Mouse (Mus musculus) heart, embryonic 12.5 days (tissue): ENCODE results near the gene Prr12. TPM values are rescaled to one million over a fixed set of nuclear protein-coding genes. Genes with fewer than 3 reads are reported as not detected.
"Not testable (repeated sequence)": the region's sequence is repeated elsewhere in the genome, so short reads cannot be mapped to it uniquely, and the experiment has no call there.

Source experiments
- ATAC-seq: fragments of 200-750 bp; cut with Nextera tagmentation; 2 replicates; pipeline ENCODE4 v1.8.0; 2017; ENCODE audit warnings: moderate TSS enrichment, moderate library complexity; ENCODE audit not compliant: insufficient number of reproducible peaks, low FRiP score
- H3K27ac ChIP-seq: fragments of 300-500 bp; sonication (generic); 2 replicates; pipeline ENCODE4 v1.5.1; 2016; ENCODE audit warnings: mild to moderate bottlenecking, moderate library complexity; ENCODE audit not compliant: poor library complexity, severe bottlenecking
- H3K27me3 ChIP-seq: fragments of 300-500 bp; sonication (generic); replicated peaks from 2 replicates; pipeline ENCODE4 v1.6.1; 2016; ENCODE audit warnings: mild to moderate bottlenecking, moderate library complexity
- H3K36me3 ChIP-seq: fragments of 300-500 bp; sonication (generic); 2 replicates; pipeline ENCODE4 v1.6.1; 2016; ENCODE audit warnings: mild to moderate bottlenecking, moderate library complexity
- H3K4me1 ChIP-seq: fragments of 300-500 bp; sonication (generic); replicated peaks from 2 replicates; pipeline ENCODE4 v1.6.1; 2016; ENCODE audit warnings: mild to moderate bottlenecking
- H3K4me2 ChIP-seq: fragments of 300-500 bp; sonication (generic); 2 replicates; pipeline ENCODE4 v1.6.1; 2016; ENCODE audit warnings: mild to moderate bottlenecking, moderate library complexity
- H3K4me3 ChIP-seq: fragments of 300-500 bp; sonication (generic); 2 replicates; pipeline ENCODE4 v1.5.1; 2016; ENCODE audit warnings: mild to moderate bottlenecking
- H3K9ac ChIP-seq: fragments of 300-500 bp; sonication (generic); 2 replicates; pipeline ENCODE4 v1.6.1; 2016; ENCODE audit warnings: mild to moderate bottlenecking, moderate library complexity
- H3K9me3 ChIP-seq: fragments of 300-500 bp; sonication (generic); replicated peaks from 2 replicates; pipeline ENCODE4 v1.6.1; 2016; ENCODE audit warnings: mild to moderate bottlenecking, moderate library complexity
- WGBS: fragments of 180-500 bp; shearing (Covaris S2); methylation state at CpG from one replicate; pipeline ENCODE4 v1.1.7; 2016; 5-methylcytosine and 5-hydroxymethylcytosine counted together
- polyA plus RNA-seq: library from polyadenylated mRNA; unstranded; fragments of >200 nt; fragmentation: Nextera tagmentation; extraction: Ambion mirVana; gene quantifications from 2 replicates; pipeline ENCODE4 v1.2.1, GENCODE M21; 2016

The Prr12 gene
- polyA plus RNA-seq, 1 experiment from 2014 or later: 7.1 TPM

DNA sequence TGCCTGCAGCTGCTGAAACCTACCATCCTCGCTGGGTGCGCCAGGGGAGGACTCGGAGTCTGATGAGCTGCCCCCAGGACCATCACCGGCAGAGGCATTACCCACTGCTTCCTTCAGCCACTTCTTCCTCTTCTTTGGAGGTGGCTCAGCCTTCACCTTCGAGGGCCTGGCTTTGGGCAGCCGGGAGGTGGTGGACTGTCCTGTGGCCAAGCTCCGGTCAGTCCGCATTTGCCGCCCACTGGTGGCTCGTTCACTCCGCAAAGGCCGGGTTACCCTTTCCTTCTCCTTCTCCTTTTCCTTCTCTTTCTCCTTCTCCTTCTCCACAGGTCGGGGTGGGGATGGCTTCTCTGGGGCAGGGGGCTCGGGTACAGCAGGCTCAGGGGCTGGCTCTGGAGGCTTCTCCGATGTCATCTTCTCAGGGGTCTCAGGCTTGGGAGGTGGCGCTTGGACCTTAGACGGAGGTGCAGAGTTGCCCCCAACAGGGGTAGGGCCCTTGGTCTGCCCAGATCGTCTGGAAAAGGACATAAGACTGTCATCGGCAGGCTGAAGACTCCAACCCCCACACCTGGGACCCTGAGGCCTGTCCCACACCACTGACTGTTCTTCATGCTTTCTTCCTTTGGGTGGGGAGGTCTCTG, 18.8 kb downstream of the Prr12 start:
- H3K36me3 ChIP-seq: peaks cover 99% of the 10 kb centered on the region
- no peak overlapping the region for H3K27ac ChIP-seq
- H3K27me3 ChIP-seq: no peaks in the 10 kb centered on the region
- no peak overlapping the region for H3K4me2 ChIP-seq
- no peak overlapping the region for H3K4me3 ChIP-seq
- no peaks in the 10 kb centered on the region for H3K9me3 ChIP-seq
- no peak for ATAC-seq
- 93% methylated on average over 19 of the region's 19 CpGs for WGBS
- no peak overlapping the region for H3K9ac ChIP-seq
- no peaks in the 10 kb centered on the region for H3K4me1 ChIP-seq

- Histone ChIP-seq H3K4me2 (no peak overlapping the region), H3K36me3 (peaks cover 95% of the 10 kb centered on the region), H3K9me3 (no peaks in the 10 kb centered on the region), H3K4me3 (no peak overlapping the region), H3K9ac (no peak overlapping the region), H3K27me3 (no peaks in the 10 kb centered on the region), H3K27ac (no peak overlapping the region), H3K4me1 (peaks cover 4% of the 10 kb centered on the region)
- ATAC-seq: no peak
- 93% methylated on average over 8 of the region's 8 CpGs for WGBS
These were observed 21.8 kb downstream of the Prr12 start for GRCm38 (mm10) chr7:45030857-45031256.

DNA sequence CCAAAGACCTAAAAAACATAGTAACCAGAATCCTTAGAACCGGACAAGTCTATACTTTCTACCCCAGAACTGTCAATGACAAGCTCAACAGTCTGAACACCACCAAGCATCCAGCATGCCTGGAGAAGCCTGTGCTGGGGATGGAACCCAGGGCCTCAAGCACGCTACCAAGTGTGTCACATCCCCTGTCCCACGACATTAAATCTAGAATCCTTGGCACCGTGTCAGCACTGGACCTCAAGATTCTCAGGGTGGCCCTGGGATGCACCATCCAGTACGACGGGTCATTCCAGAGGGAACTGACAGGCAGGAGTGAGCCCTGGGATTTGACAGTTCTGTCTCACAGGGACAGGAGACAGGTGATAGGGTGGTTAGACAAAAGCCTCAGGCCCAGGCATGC, 22.7 kb downstream of the Prr12 start:
- H3K9me3 ChIP-seq: no peaks in the 10 kb centered on the region
- ATAC-seq: no peak
- WGBS: 89% methylated on average over 6 of the region's 6 CpGs
- no peaks in the 10 kb centered on the region for H3K27me3 ChIP-seq
- H3K36me3 ChIP-seq: peaks cover 87% of the 10 kb centered on the region
- no peak overlapping the region for H3K4me2 ChIP-seq
- H3K27ac ChIP-seq: no peak overlapping the region
- H3K4me3 ChIP-seq: no peak overlapping the region
- no peak overlapping the region for H3K9ac ChIP-seq
- H3K4me1 ChIP-seq: peaks cover 4% of the 10 kb centered on the region

GRCm38 (mm10) chr7:45028351-45028750, 24.3 kb downstream of the Prr12 start:
- 0 out of 2 replicates have a peak, but pooled peaks have one; percentile 2 for ATAC-seq

GRCm38 (mm10) chr7:45027761-45028160, 24.9 kb downstream of the Prr12 start:
- 92% methylated on average over 9 of the region's 9 CpGs for WGBS
- no peak overlapping the region for H3K9ac ChIP-seq

More at GRCm38 (mm10) chr7:45028351-45028750, 24.3 kb downstream of the Prr12 start:
- Histone ChIP-seq H3K4me2 (no peak overlapping the region), H3K36me3 (peaks cover 70% of the 10 kb centered on the region), H3K27me3 (no peaks in the 10 kb centered on the region), H3K9me3 (no peaks in the 10 kb centered on the region), H3K4me3 (no peak overlapping the region), H3K27ac (no peak overlapping the region), H3K4me1 (peaks cover 4% of the 10 kb centered on the region), H3K9ac (no peak overlapping the region)
- WGBS: 92% methylated on average over 11 of the region's 11 CpGs

DNA sequence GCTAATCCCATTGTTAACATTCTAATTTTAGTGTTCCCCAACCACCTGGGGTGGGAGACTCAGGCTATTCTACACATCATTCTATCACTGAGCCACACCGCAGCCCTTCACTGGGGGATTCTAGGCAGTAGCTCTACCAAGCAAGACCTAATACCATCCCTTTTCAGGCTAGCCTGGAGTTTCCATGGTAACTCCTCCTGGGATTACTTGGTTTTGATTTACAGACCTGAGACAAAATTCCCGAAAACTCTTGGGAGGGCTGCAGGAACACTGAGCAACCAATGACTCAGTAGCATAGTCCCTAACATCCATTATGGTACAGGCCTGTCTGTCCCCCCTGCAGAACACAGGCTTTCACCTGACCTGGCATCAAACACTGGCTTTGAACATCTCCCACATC, 26.4 kb downstream of the Prr12 start:
- no peak overlapping the region for H3K4me3 ChIP-seq
- H3K9ac ChIP-seq: no peak overlapping the region
- H3K27me3 ChIP-seq: no peaks in the 10 kb centered on the region
- H3K9me3 ChIP-seq: no peaks in the 10 kb centered on the region
- 67% methylated on average over 2 of the region's 2 CpGs for WGBS
- H3K4me1 ChIP-seq: peaks cover 4% of the 10 kb centered on the region
- no peak overlapping the region for H3K27ac ChIP-seq
- no peak for ATAC-seq
- peaks cover 53% of the 10 kb centered on the region for H3K36me3 ChIP-seq
- no peak overlapping the region for H3K4me2 ChIP-seq

More at GRCm38 (mm10) chr7:45027761-45028160, 24.9 kb downstream of the Prr12 start:
- no peaks in the 10 kb centered on the region for H3K27me3 ChIP-seq
- no peak for ATAC-seq
- no peak overlapping the region for H3K4me2 ChIP-seq
- peaks cover 4% of the 10 kb centered on the region for H3K4me1 ChIP-seq
- no peak overlapping the region for H3K4me3 ChIP-seq
- H3K27ac ChIP-seq: no peak overlapping the region
- peaks cover 64% of the 10 kb centered on the region for H3K36me3 ChIP-seq
- no peaks in the 10 kb centered on the region for H3K9me3 ChIP-seq

DNA sequence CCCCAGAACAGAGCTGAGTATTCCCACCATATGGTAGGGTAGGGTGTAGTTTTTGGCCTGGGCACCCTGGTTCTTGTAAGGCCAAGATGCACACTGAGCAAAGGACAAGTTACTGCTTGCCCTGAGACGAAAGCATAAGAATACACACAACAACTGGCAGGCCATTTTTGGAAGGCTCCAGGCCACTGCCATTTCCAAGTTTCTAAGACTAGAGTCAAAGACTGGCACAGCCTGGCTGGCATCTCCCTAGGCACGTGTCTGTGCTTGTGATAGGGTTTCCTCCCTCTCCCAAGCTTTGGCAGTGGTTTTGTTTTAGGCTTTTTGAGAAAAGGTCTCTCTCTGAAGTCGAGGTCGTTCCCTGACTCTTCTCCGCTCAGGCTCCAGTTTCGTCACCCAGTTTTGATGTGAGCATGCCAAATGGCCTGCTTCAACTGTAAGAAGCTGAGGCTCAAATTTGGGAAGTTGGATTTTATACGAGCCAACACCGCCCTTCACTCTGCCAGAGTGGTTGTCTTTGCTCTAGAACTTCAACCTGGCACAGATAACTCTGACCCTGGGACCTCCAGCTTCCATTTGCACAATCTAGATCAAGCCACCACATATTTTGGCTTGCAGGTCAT, 27.0 kb downstream of the Prr12 start:
- Histone ChIP-seq H3K4me1 (peaks cover 4% of the 10 kb centered on the region), H3K9me3 (no peaks in the 10 kb centered on the region), H3K27me3 (no peaks in the 10 kb centered on the region), H3K9ac (no peak overlapping the region), H3K36me3 (peaks cover 53% of the 10 kb centered on the region), H3K4me3 (no peak overlapping the region), H3K27ac (no peak overlapping the region), H3K4me2 (no peak overlapping the region)
- no peak for ATAC-seq
- WGBS: 79% methylated on average over 8 of the region's 8 CpGs

- no peak overlapping the region for H3K27ac ChIP-seq
- WGBS: 84% methylated on average over 15 of the region's 15 CpGs
- no peak for ATAC-seq
- H3K4me3 ChIP-seq: no peak overlapping the region
- no peak overlapping the region for H3K9ac ChIP-seq
- H3K4me2 ChIP-seq: no peak overlapping the region
- H3K9me3 ChIP-seq: no peaks in the 10 kb centered on the region
- H3K27me3 ChIP-seq: no peaks in the 10 kb centered on the region
- peaks cover 44% of the 10 kb centered on the region for H3K36me3 ChIP-seq
- H3K4me1 ChIP-seq: peaks cover 7% of the 10 kb centered on the region
These were observed 28.1 kb downstream of the Prr12 start for GRCm38 (mm10) chr7:45024281-45025248.

- H3K27ac ChIP-seq, ATAC-seq, H3K9ac ChIP-seq, H3K4me2 ChIP-seq, H3K4me3 ChIP-seq, H3K27me3 ChIP-seq, H3K9me3 ChIP-seq: not testable (repeated sequence)
- 77% methylated on average over 5 of the region's 5 CpGs for WGBS
- peaks cover 36% of the 10 kb centered on the region for H3K36me3 ChIP-seq
- H3K4me1 ChIP-seq: peaks cover 16% of the 10 kb centered on the region
These were observed 29.0 kb downstream of the Prr12 start for GRCm38 (mm10) chr7:45023711-45024110.

- no peaks in the 10 kb centered on the region for H3K27me3 ChIP-seq
- H3K27ac ChIP-seq: no peak overlapping the region
- H3K4me1 ChIP-seq: peaks cover 17% of the 10 kb centered on the region
- no peak overlapping the region for H3K4me2 ChIP-seq
- no peak overlapping the region for H3K4me3 ChIP-seq
- H3K36me3 ChIP-seq: peaks cover 12% of the 10 kb centered on the region; the same call in 1 of the 2 replicates
- no peak for ATAC-seq
- 74% methylated on average over 9 of the region's 9 CpGs for WGBS
- H3K9me3 ChIP-seq: no peaks in the 10 kb centered on the region
- H3K9ac ChIP-seq: no peak overlapping the region
These were observed 32.5 kb downstream of the Prr12 start for GRCm38 (mm10) chr7:45020225-45020624.

- no peaks in the 10 kb centered on the region for H3K9me3 ChIP-seq
- peak overlapping the region; percentile 80 for H3K4me2 ChIP-seq
- peak overlapping the region; percentile 89 for H3K4me3 ChIP-seq
- no peak for ATAC-seq
- peaks cover 12% of the 10 kb centered on the region; the same call in 1 of the 2 replicates for H3K36me3 ChIP-seq
- 20% methylated on average over 8 of the region's 8 CpGs for whole genome bisulfite sequencing
- H3K4me1 ChIP-seq: peaks cover 27% of the 10 kb centered on the region
- no peaks in the 10 kb centered on the region for H3K27me3 ChIP-seq
- peak overlapping the region; percentile 77; the same call in 1 of the 2 replicates for H3K9ac ChIP-seq
- peak overlapping the region; percentile 88 for H3K27ac ChIP-seq
These were observed 33.6 kb downstream of the Prr12 start for GRCm38 (mm10) chr7:45019031-45019571.
